Mouse (Mus musculus): ENCODE data around the gene Pax7. TPM values are rescaled to one million over a fixed set of nuclear protein-coding genes. Genes with fewer than 3 reads are reported as not detected.

Pax7 gene
- total and polyA plus RNA-seq, 3 experiments = not detected

GRCm38 (mm10) chr4:139828283-139828678 lies 5.0 kb downstream of the Pax7 start:
- H3K27ac ChIP-seq (ENCODE audit: control insufficient read depth, low read depth, low read length) = no peak overlapping the region
- no peak overlapping the region for H3K4me3 ChIP-seq (ENCODE audit: control insufficient read depth in 1 of 2, insufficient read depth in 1 of 2, low read depth in 2 of 2, low read length in 2 of 2)
- H3K9me3 ChIP-seq (replicated peaks; ENCODE audit: insufficient read depth, low read length) = no peaks in the 10 kb centered on the region
- H3K27me3 ChIP-seq (ENCODE audit: control insufficient read depth in 1 of 2, insufficient read depth in 2 of 2, low read length in 2 of 2) = no peaks in the 10 kb centered on the region
- no peaks in the 10 kb centered on the region for H3K36me3 ChIP-seq (ENCODE audit: control insufficient read depth in 1 of 2, insufficient read depth in 2 of 2, low read length in 2 of 2)
- H3K79me2 ChIP-seq (ENCODE audit: control insufficient read depth, insufficient read depth, low read length, poor library complexity) = no peaks in the 10 kb centered on the region
- TF ChIP-seq USF2 (IDR thresholded peaks at IDR 0.05; ENCODE audit: borderline replicate concordance in 1 of 2, insufficient read depth in 1 of 2, low read depth in 1 of 2, low read length in 2 of 2) (no peak), KAT2A (conservative IDR thresholded peaks at IDR 0.05; ENCODE audit: low read depth, low read length) (no peak), HCFC1 (IDR thresholded peaks at IDR 0.05; ENCODE audit: low read depth, low read length) (no peak), RCOR1 (IDR thresholded peaks at IDR 0.05; ENCODE audit: low read depth, low read length) (no peak), CHD2 (IDR thresholded peaks at IDR 0.05; ENCODE audit: low read length) (no peak)
- no peaks in the 10 kb centered on the region for H3K4me1 ChIP-seq (ENCODE audit: control insufficient read depth in 1 of 2, insufficient read depth in 2 of 2, low read length in 2 of 2)
- no peak overlapping the region for H3K9ac ChIP-seq (ENCODE audit: control insufficient read depth, low read depth, low read length, poor library complexity, severe bottlenecking)
- no peak for DNase-seq (ENCODE audit: low read depth, low spot score)

- Histone ChIP-seq H3K27ac (ENCODE audit: control insufficient read depth, low read depth, low read length) (no peak overlapping the region), H3K4me1 (ENCODE audit: control insufficient read depth in 1 of 2, insufficient read depth in 2 of 2, low read length in 2 of 2) (no peaks in the 10 kb centered on the region), H3K79me2 (ENCODE audit: control insufficient read depth, insufficient read depth, low read length, poor library complexity) (no peaks in the 10 kb centered on the region), H3K36me3 (ENCODE audit: control insufficient read depth in 1 of 2, insufficient read depth in 2 of 2, low read length in 2 of 2) (no peaks in the 10 kb centered on the region), H3K9me3 (replicated peaks; ENCODE audit: insufficient read depth, low read length) (no peaks in the 10 kb centered on the region), H3K4me3 (ENCODE audit: control insufficient read depth in 1 of 2, insufficient read depth in 1 of 2, low read depth in 2 of 2, low read length in 2 of 2) (no peak overlapping the region), H3K27me3 (ENCODE audit: control insufficient read depth in 1 of 2, insufficient read depth in 2 of 2, low read length in 2 of 2) (no peaks in the 10 kb centered on the region), H3K9ac (ENCODE audit: control insufficient read depth, low read depth, low read length, poor library complexity, severe bottlenecking) (no peak overlapping the region)
- no peak for TF ChIP-seq ZKSCAN1 (IDR thresholded peaks at IDR 0.05; ENCODE audit: low read depth, low read length)
- no peak for TF ChIP-seq MAX (IDR thresholded peaks at IDR 0.05; ENCODE audit: low read length)
- TF ChIP-seq TBP (IDR thresholded peaks at IDR 0.05; ENCODE audit: low read depth, low read length) = no peak
- no peak for TF ChIP-seq POLR2AphosphoS2 (IDR thresholded peaks at IDR 0.05; ENCODE audit: low read length)
- no peak for TF ChIP-seq JUND (IDR thresholded peaks at IDR 0.05; ENCODE audit: low read depth, low read length)
- TF ChIP-seq HCFC1 (IDR thresholded peaks at IDR 0.05; ENCODE audit: low read depth, low read length) = no peak
- no peak for TF ChIP-seq RAD21 (IDR thresholded peaks at IDR 0.05; ENCODE audit: low read depth, low read length)
- TF ChIP-seq GABPA (IDR thresholded peaks at IDR 0.05; ENCODE audit: low read depth, low read length) = no peak
- TF ChIP-seq EP300 (IDR thresholded peaks at IDR 0.05; ENCODE audit: low read depth in 1 of 2, low read length in 2 of 2) = no peak
- no peak for TF ChIP-seq POLR2A (IDR thresholded peaks at IDR 0.05; ENCODE audit: control insufficient read depth in 1 of 2, insufficient read depth in 1 of 2, low read depth in 1 of 2, low read length in 2 of 2, poor library complexity in 1 of 2)
- DNase-seq (ENCODE audit: low read depth, low spot score) = no peak
These were observed 5.6 kb downstream of the Pax7 start for GRCm38 (mm10) chr4:139827501-139828282.

- Histone ChIP-seq H3K4me3 (ENCODE audit: control insufficient read depth in 1 of 2, insufficient read depth in 1 of 2, low read depth in 2 of 2, low read length in 2 of 2) (no peak overlapping the region), H3K4me1 (ENCODE audit: control insufficient read depth in 1 of 2, insufficient read depth in 2 of 2, low read length in 2 of 2) (no peaks in the 10 kb centered on the region), H3K36me3 (ENCODE audit: control insufficient read depth in 1 of 2, insufficient read depth in 2 of 2, low read length in 2 of 2) (no peaks in the 10 kb centered on the region), H3K27ac (ENCODE audit: control insufficient read depth, low read depth, low read length) (no peak overlapping the region), H3K9ac (ENCODE audit: control insufficient read depth, low read depth, low read length, poor library complexity, severe bottlenecking) (no peak overlapping the region), H3K9me3 (replicated peaks; ENCODE audit: insufficient read depth, low read length) (no peaks in the 10 kb centered on the region), H3K79me2 (ENCODE audit: control insufficient read depth, insufficient read depth, low read length, poor library complexity) (no peaks in the 10 kb centered on the region), H3K27me3 (ENCODE audit: control insufficient read depth in 1 of 2, insufficient read depth in 2 of 2, low read length in 2 of 2) (no peaks in the 10 kb centered on the region)
- no peak for DNase-seq (ENCODE audit: low read depth, low spot score)
- no peak for TF ChIP-seq CHD1 (IDR thresholded peaks at IDR 0.05; ENCODE audit: low read depth, low read length)
- no peak for TF ChIP-seq MAZ (IDR thresholded peaks at IDR 0.05; ENCODE audit: low read depth, low read length)
- no peak for TF ChIP-seq MAX (IDR thresholded peaks at IDR 0.05; ENCODE audit: low read length)
These were observed 7.1 kb downstream of the Pax7 start for GRCm38 (mm10) chr4:139826231-139826630.
